Mouse (Mus musculus) cerebellum, postnatal 4 days (tissue): Measurements from ENCODE around the gene Sh3d19.
A peak's percentile ranks its signal among the peaks of the same experiment; 100 is the strongest.
"Not testable (repeated sequence)": the region's sequence is repeated elsewhere in the genome, so short reads cannot be mapped to it uniquely, and the experiment has no call there.

Experiments
- DNase-seq, 2 experiments: peaks; one replicate each; pipeline ENCODE4 v3.0.0; 2022; ENCODE audit warnings: low spot score in 2 of 2, mixed read lengths in 1 of 2

Gene Sh3d19

DNA sequence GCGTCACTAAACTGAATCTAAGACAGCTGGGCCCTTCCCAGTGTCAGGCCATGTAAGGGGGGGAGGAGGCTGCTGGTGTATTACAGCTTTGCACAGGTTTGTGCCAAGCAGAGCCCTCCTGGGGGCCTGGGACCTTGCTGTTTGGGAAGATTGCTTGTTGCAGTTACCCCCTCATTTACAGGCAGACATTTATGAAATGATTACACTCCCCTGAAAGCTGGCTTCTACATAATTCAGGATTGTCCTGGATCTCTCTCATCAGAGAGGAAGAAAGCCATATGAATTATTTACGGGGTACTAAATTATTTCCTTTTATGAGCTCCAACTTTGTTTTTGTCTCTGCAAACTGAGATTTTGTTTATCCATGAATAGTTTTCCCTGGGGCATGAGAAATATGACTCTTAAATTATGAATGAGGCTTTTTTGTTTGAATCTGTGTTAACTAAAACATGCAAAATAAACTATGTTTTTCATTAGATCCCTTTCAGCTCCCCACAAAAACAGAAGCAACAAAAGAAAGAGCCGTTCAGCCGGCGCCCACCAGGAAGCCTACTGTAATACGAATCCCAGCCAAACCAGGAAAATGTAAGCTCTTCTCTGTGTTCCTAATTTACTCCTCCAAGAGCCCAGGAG lies 122.4 kb downstream of the Sh3d19 start:
- DNase-seq: peak in 1 of 2 experiments; percentile 18

DNA sequence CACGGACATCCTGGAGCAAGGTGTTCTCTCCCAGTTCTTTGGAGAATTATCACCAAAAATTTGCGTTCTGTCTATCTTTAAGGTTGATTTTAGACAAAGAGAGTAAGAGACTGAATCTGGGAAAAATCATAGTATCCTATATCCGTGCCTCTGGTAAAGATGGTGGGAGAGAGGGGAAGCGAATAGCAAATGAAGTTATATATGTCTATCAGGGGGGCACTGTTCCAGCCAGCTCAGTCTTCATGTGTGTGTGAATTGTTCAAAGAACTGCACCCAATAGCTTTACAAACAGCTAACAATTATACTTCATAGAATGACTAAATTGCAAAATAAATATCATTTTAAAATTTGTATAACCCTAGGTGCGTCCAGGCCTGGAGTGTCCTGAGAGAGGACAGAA lies 123.0 kb downstream of the Sh3d19 start:
- DNase-seq: no peak

- DNase-seq: no peak
These were observed 131.0 kb downstream of the Sh3d19 start for GRCm38 (mm10) chr3:86101956-86102355.

- DNase-seq: no peak
These were observed 132.8 kb downstream of the Sh3d19 start for GRCm38 (mm10) chr3:86103449-86104291.

DNA sequence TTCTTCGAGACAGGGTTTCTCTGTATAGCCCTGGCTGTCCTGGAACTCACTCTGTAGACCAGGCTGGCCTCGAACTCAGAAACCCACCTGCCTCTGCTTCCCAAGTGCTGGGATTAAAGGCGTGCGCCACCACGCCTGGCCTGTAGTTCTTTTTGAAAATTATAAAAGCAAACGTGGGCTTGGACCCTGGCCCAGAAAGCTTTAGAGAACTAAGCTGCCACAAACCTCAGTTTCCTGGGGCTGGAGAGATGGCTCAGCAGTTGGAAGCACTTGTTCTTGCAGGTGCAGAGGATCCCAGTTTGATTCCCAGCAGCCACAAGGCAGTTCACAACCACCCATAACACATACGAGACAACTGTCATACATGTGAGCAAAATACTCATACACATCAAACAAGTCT lies 133.5 kb downstream of the Sh3d19 start:
- not testable (repeated sequence) for DNase-seq

GRCm38 (mm10) chr3:86104909-86105308 lies 134.0 kb downstream of the Sh3d19 start:
- DNase-seq: no peak

DNA sequence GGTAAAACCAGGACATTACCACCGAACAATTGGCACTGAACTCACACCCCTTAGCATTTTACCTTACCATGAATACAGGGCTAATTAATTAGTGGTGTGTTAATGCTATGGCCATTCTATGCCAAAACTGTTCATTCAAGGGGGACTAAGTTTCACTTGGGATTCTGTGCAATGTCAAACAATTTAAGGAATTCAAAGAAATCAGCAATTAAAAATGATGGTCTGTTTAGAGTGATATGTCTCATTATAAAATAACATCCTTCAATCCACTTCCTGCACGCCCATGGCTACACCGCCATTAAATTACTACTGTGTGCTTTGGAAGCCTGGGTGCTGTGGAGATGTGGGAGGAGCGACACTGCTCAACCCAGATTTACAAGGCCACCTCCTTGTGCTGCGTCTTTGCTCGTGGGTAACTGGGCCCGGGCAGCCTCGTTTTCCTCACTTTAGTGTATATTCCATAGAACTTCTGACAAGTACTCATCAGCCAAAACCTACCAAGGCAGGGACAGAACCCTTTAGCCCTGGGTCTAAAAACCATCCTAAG lies 135.2 kb downstream of the Sh3d19 start:
- no peak for DNase-seq

DNA sequence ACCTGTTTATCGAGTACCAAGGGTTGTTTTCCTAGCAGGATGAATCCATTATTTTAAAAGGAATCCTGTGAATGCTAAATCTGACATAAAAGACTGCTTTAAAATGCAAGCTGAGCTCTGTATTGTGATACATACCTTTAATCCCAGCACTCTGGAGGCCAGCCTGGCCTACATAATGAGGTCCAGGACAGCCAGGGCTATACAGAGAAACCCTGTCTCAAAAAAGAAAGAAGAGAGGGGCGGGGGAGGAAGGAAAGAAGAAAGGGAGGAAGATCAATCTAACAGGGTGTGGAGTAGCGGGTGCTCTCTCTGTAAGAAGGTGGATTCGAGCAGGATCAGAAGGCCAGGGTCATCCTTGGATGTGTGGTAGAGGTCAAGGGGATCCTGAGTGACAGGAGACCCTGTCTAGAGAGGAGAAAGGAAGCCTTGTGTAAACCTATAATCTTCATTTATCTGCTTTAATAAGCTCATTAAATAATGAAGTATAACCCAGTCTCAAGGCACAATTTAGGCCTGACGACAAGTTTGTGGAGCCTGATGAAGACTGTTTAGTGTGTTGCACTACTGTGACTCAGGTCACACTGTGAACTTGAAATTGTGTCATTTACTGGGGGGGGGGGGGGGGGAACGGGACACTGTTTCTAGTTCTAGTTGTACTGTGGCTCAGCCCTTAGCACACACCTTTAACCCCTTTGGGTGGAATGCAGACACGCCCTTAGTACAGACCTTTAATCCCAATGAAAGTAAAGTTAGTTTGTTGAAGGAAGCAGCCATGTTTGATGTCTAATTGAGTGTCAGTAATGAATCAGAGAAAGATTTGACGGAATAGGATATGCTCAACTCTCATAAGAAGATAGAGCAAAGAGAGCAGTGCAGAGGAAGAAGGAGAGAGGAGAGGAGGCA lies 137.0 kb downstream of the Sh3d19 start:
- no peak for DNase-seq

- no peak for DNase-seq
These were observed 137.7 kb downstream of the Sh3d19 start for GRCm38 (mm10) chr3:86108576-86108975.

GRCm38 (mm10) chr3:86109099-86109498 lies 138.2 kb downstream of the Sh3d19 start:
- no peak for DNase-seq

GRCm38 (mm10) chr3:86110077-86110476 lies 139.2 kb downstream of the Sh3d19 start:
- DNase-seq: no peak

DNA sequence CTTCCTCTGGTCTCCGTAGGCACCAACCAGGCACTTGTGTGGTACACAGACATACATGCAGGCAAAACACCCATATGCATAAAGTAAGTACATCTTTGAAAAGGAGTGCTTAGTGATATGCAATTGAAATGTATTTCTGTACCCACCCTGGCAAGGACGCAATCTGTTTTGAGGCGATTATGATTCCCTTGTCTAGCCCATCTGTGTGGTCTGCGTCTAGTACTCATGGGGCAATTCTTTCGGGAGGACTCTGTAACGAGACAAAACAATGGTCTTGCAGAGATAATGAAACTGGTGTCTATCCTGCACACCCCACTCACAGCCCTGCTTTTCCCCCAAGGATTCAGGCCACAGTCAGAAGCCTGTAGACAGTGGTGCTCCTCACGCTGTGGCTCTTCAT lies 141.9 kb downstream of the Sh3d19 start:
- no peak for DNase-seq

DNA sequence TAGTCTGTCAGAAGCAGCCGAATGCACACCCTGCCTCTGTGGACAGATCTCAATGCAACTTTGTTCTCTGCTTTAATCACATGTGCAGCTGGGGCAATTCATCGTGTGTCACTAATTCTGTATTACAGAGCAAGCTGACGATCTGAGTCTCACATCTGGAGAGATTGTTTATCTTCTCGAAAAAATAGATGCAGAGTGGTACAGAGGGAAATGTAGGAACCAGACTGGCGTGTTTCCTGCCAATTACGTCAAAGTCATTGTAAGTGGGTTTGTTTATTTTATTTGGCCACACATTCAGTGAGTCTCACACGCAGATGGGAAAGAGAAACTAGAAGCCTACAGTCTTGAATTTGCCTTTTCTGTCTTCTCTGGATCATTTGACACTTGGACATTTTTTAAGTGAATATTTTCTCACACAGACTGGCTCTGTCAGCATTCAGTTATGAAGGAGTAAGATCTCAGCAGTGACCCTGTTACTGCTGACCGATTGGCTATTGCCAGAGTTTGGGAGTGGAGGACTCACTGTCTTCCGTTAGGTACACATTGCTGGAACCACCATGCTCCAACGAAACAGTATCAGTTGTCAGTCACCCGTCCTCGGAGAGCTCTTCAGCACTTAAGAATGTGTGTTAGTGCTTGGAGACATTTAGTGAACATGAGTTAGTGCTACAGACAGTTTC lies 143.9 kb downstream of the Sh3d19 start:
- DNase-seq: no peak

GRCm38 (mm10) chr3:86116951-86117350 lies 146.0 kb downstream of the Sh3d19 start:
- DNase-seq: no peak

DNA sequence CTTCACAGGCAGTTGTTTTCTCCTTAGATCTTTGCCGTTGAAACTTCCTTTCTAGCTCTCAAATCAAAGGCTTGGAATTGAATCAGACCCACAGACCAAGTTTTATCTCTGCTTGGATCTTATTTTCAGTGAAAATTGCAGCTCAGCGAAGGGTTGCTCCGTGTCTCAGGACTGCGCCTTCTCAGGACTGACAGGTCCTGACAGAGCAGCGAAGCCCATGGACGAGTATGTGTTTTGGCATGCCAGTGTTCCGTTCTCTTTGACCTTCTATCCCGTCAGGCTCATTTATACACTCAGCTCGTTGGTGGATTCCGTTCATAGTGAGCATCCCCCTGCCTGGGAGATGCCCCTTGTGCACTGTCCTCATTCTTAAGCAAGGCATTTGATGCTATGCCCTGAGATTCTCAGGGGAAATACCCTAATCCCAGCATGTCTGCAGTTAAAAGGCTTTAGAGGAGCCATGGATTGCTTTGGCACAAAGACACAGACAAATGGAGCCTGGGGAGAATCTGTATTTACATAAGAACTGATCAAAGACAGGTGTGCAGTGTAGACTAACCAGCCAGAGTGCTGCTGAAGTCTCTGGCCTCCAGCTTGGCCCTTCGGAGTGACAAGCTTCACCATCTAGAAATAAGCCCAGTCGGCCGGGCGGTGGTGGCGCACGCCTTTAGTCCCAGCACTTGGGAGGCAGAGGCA lies 148.5 kb downstream of the Sh3d19 start:
- DNase-seq: no peak

- no peak for DNase-seq
These were observed 151.2 kb downstream of the Sh3d19 start for GRCm38 (mm10) chr3:86122156-86122555.

DNA sequence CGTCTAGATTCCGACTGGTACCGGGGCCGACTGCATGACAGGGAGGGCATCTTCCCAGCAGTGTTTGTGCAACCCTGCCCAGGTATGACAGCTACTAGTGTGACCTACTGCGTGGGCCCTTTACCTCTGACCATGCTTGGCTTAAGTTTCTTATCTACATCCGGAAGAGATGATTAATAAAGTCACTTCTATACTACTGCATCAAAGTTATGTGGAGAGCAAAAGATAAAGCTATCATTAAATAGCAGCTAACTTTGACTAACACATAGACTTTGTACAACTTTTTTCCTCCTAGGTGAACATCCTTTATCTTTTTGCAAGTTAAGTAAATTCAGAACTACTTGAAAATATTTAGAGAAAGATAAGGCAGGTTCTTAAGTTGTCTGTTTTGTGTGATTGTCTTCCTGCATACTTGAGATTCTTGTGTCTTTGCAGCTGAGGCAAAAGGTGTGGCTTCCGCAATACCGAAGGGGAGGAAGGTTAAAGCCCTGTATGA lies 152.4 kb downstream of the Sh3d19 start:
- DNase-seq: no peak

GRCm38 (mm10) chr3:86129757-86130156 lies 158.8 kb downstream of the Sh3d19 start:
- peak; percentile 35 to 79 for DNase-seq

DNA sequence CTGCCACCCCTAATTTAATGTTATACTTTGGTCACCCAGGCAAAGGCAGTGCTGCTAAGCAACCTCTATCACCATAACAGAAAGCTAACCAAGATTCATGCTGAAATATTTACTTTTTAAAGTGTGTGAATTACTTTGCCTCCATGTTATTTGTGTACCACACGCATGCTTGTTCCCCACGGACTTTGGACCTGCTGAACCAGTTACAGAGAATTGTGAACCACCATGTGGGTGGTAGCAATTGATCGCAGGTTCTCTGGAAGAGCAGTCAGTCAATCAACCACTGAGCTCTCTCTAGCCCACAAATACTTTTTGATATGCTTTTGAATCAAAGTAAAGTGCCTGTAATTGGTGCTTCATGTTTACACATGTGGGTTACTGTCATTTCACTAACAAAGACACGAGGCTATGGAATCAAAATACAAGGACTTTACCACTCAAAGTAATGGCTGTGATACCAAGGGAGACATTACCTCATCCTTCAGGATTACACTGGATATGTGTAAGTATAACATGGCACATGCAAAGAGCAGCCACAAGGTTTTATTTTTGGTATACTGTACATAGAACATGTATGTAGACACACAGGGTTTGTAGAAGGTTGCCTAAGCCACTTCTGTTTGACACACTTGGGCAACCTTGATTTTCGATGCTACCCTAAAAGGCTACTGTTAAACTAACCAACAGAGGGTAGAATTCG lies 164.2 kb downstream of the Sh3d19 start:
- DNase-seq: no peak
